Mouse (Mus musculus): Measurements from ENCODE around the gene Agap2. TPM values are rescaled to one million over a fixed set of nuclear protein-coding genes. Genes with fewer than 3 reads are reported as not detected.

The Agap2 gene
- polyA plus RNA-seq, 1 experiment from 2014 or later = 0.03 TPM

GRCm38 (mm10) chr10:127140971-127141370 is 65.9 kb downstream of the Agap2 start:
- ATAC-seq (ENCODE audit: insufficient number of reproducible peaks, low FRiP score) = no peak
- 72% methylated on average over 11 of the region's 11 CpGs for WGBS
- H3K9me3 ChIP-seq (replicated peaks) = no peaks in the 10 kb centered on the region
- H3K4me2 ChIP-seq = no peak overlapping the region
- H3K36me3 ChIP-seq = no peaks in the 10 kb centered on the region
- no peak overlapping the region for H3K4me3 ChIP-seq
- H3K9ac ChIP-seq = no peak overlapping the region
- no peaks in the 10 kb centered on the region for H3K4me1 ChIP-seq (replicated peaks)
- H3K27ac ChIP-seq (ENCODE audit: poor library complexity, severe bottlenecking) = no peak overlapping the region
- H3K27me3 ChIP-seq (replicated peaks) = no peaks in the 10 kb centered on the region

GRCm38 (mm10) chr10:127141500-127141899 is 66.4 kb downstream of the Agap2 start:
- Histone ChIP-seq H3K27ac (ENCODE audit: poor library complexity, severe bottlenecking) (no peak overlapping the region), H3K27me3 (replicated peaks) (no peaks in the 10 kb centered on the region), H3K9ac (no peak overlapping the region), H3K9me3 (replicated peaks) (no peaks in the 10 kb centered on the region), H3K36me3 (no peaks in the 10 kb centered on the region), H3K4me3 (no peak overlapping the region), H3K4me1 (replicated peaks) (no peaks in the 10 kb centered on the region), H3K4me2 (no peak overlapping the region)
- WGBS = 64% methylated on average over 8 of the region's 8 CpGs
- no peak for ATAC-seq (ENCODE audit: insufficient number of reproducible peaks, low FRiP score)

Other genes starting within 250 kb of the Agap2 start
- gene Atp23, start 173.9 kb upstream of the Agap2 start, polyA plus RNA-seq (2016; fragmentation: Nextera tagmentation; extraction: Ambion mirVana) = 8.2 and 10.0 TPM in 2 replicates
- 54.0 and 54.6 TPM in 2 replicates for gene Ctdsp2, start 96.6 kb upstream of the Agap2 start, polyA plus RNA-seq (2016; fragmentation: Nextera tagmentation; extraction: Ambion mirVana)
- 0.19 and 0.22 TPM in 2 replicates for gene Avil, start 74.6 kb upstream of the Agap2 start, polyA plus RNA-seq (2016; fragmentation: Nextera tagmentation; extraction: Ambion mirVana)
- gene Tsfm, start 44.4 kb upstream of the Agap2 start, polyA plus RNA-seq (2016; fragmentation: Nextera tagmentation; extraction: Ambion mirVana) = 99.2 and 99.4 TPM in 2 replicates
- gene Mettl1, start 33.9 kb upstream of the Agap2 start, polyA plus RNA-seq (2016; fragmentation: Nextera tagmentation; extraction: Ambion mirVana) = 37.0 and 37.1 TPM in 2 replicates
- 0.14 and 0.18 TPM in 2 replicates for gene Eef1akmt3, start 33.8 kb upstream of the Agap2 start, polyA plus RNA-seq (2016; fragmentation: Nextera tagmentation; extraction: Ambion mirVana)
- 0.18 TPM in 1 of 2 replicates, not detected in the other for gene Cyp27b1, start 27.0 kb upstream of the Agap2 start, polyA plus RNA-seq (2016; fragmentation: Nextera tagmentation; extraction: Ambion mirVana)
- 0.10 and 0.28 TPM in 2 replicates for gene March9, start 15.1 kb upstream of the Agap2 start, polyA plus RNA-seq (2016; fragmentation: Nextera tagmentation; extraction: Ambion mirVana)
- 1,080 and 1,140 TPM in 2 replicates for gene Cdk4, start 11.8 kb upstream of the Agap2 start, polyA plus RNA-seq (2016; fragmentation: Nextera tagmentation; extraction: Ambion mirVana)
- gene Tspan31, start 5.0 kb upstream of the Agap2 start, polyA plus RNA-seq (2016; fragmentation: Nextera tagmentation; extraction: Ambion mirVana) = 119 and 124 TPM in 2 replicates
- 52.2 and 52.4 TPM in 2 replicates for gene Os9, start 45.8 kb downstream of the Agap2 start, polyA plus RNA-seq (2016; fragmentation: Nextera tagmentation; extraction: Ambion mirVana)
- 1.9 and 2.4 TPM in 2 replicates for gene B4galnt1, start 89.9 kb downstream of the Agap2 start, polyA plus RNA-seq (2016; fragmentation: Nextera tagmentation; extraction: Ambion mirVana)
- gene Slc26a10, start 105.4 kb downstream of the Agap2 start, polyA plus RNA-seq (2016; fragmentation: Nextera tagmentation; extraction: Ambion mirVana) = 20.2 and 21.0 TPM in 2 replicates
- gene Arhgef25, start 114.8 kb downstream of the Agap2 start, polyA plus RNA-seq (2016; fragmentation: Nextera tagmentation; extraction: Ambion mirVana) = 21.3 and 23.1 TPM in 2 replicates
- 74.3 and 75.1 TPM in 2 replicates for gene Dtx3, start 120.4 kb downstream of the Agap2 start, polyA plus RNA-seq (2016; fragmentation: Nextera tagmentation; extraction: Ambion mirVana)
- gene Pip4k2c, start 136.3 kb downstream of the Agap2 start, polyA plus RNA-seq (2016; fragmentation: Nextera tagmentation; extraction: Ambion mirVana) = 29.7 and 31.5 TPM in 2 replicates
- gene Kif5a, start 188.1 kb downstream of the Agap2 start, polyA plus RNA-seq (2016; fragmentation: Nextera tagmentation; extraction: Ambion mirVana) = 0.37 and 0.79 TPM in 2 replicates
- gene Dctn2, start 191.1 kb downstream of the Agap2 start, polyA plus RNA-seq (2016; fragmentation: Nextera tagmentation; extraction: Ambion mirVana) = 133 and 136 TPM in 2 replicates
- 13.6 and 14.6 TPM in 2 replicates for gene Mbd6, start 213.7 kb downstream of the Agap2 start, polyA plus RNA-seq (2016; fragmentation: Nextera tagmentation; extraction: Ambion mirVana)
- 107 and 110 TPM in 2 replicates for gene Mars, start 236.5 kb downstream of the Agap2 start, polyA plus RNA-seq (2016; fragmentation: Nextera tagmentation; extraction: Ambion mirVana)
- gene Arhgap9, start 246.7 kb downstream of the Agap2 start, polyA plus RNA-seq (2016; fragmentation: Nextera tagmentation; extraction: Ambion mirVana) = 0.89 and 1.8 TPM in 2 replicates